Mouse (Mus musculus): ENCODE data around the gene Gm5485. TPM values are rescaled to one million over a fixed set of nuclear protein-coding genes. Genes with fewer than 3 reads are reported as not detected.

The Gm5485 gene
- polyA plus RNA-seq, 1 experiment from 2014 or later, result not detected

DNA sequence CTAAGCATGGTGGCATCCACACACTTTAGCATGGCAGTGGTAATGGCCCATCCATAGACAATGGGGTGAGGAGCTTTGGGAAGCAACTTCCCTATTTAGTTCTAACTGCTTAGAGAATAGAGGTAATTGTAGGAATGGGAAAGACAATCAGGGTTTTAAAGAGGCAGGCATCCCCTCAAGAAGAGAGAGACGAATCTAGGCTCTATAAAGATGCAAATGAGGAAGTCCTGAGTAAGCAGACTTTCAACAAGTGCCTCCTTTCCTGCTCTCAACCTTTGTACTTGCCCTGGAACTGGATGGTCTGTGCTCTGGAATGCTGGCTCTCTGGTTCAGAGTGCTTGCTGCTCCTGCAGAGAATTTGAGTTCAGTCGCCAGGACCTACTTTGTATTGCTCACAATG, 10.3 kb upstream of the Gm5485 start:
- H3K4me2 ChIP-seq (ENCODE audit: low read depth, low read length), result no peak overlapping the region
- H3K4me3 ChIP-seq (ENCODE audit: low read length), result no peak overlapping the region
- ATAC-seq (ENCODE audit: low read depth), result no peak
- H3K36me3 ChIP-seq (ENCODE audit: control insufficient read depth, insufficient read depth, low read length), result no peaks in the 10 kb centered on the region
- no peaks in the 10 kb centered on the region for H3K27me3 ChIP-seq (ENCODE audit: control insufficient read depth, insufficient read depth, low read depth, low read length)
- H3K9ac ChIP-seq (ENCODE audit: low read length), result no peak overlapping the region
- 31% methylated on average over 2 of the region's 2 CpGs for WGBS
- 0 out of 2 replicates have a peak, but pooled peaks cover 4% of the 10 kb centered on the region for H3K4me1 ChIP-seq (replicated peaks; ENCODE audit: control insufficient read depth, insufficient read depth, low read length)
- H3K27ac ChIP-seq (ENCODE audit: low read length), result no peak overlapping the region
- H3K9me3 ChIP-seq (ENCODE audit: control insufficient read depth, low read length), result no peaks in the 10 kb centered on the region

DNA sequence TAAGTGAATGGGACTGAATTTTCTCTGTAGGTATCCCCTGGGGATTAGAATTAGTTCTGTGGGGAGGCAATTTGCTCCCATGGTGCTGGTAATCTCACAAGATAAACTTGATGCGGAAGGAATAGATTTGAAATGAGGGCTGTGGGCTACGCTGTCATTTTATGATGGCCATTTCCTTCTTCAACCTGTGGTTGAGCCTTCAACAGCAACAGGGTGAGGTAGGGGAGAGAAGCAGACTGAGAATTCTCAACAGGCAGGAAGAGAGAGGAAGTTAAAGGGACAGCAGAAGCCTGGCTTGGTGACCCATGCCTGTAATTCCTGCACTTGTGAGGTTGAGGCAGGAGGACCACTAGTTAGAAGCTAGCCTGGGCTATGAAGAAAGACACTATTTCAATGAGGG, 6.8 kb upstream of the Gm5485 start:
- 0 out of 2 replicates have a peak, but pooled peaks cover 4% of the 10 kb centered on the region for H3K4me1 ChIP-seq (replicated peaks; ENCODE audit: control insufficient read depth, insufficient read depth, low read length)
- 66% methylated on average over 2 of the region's 2 CpGs for WGBS
- no peak overlapping the region for H3K4me2 ChIP-seq (ENCODE audit: low read depth, low read length)
- no peaks in the 10 kb centered on the region for H3K27me3 ChIP-seq (ENCODE audit: control insufficient read depth, insufficient read depth, low read depth, low read length)
- ATAC-seq (ENCODE audit: low read depth), result no peak
- no peaks in the 10 kb centered on the region for H3K9me3 ChIP-seq (ENCODE audit: control insufficient read depth, low read length)
- H3K9ac ChIP-seq (ENCODE audit: low read length), result no peak overlapping the region
- H3K27ac ChIP-seq (ENCODE audit: low read length), result peak overlapping the region; percentile 22; the same call in 1 of the 2 replicates
- no peak overlapping the region for H3K4me3 ChIP-seq (ENCODE audit: low read length)
- H3K36me3 ChIP-seq (ENCODE audit: control insufficient read depth, insufficient read depth, low read length), result no peaks in the 10 kb centered on the region

DNA sequence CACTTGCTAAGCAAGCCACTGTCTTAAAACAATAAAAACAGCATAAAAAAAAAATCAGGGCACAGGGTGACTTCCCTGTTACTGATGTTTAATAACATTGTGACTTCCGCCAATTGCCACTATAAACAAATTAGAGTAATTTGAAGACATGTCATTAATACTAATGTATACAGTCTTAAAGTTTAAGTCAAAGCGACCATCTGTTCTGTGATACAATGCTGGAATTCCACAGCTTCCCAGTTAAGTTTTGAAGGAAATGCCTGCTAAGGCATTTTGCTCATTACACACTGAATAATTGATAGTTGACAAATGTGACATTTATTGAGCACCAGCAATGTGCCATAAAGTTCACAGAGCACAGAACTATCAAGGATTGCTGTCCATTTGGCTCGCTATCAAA, 6.3 kb upstream of the Gm5485 start:
- ATAC-seq (ENCODE audit: low read depth), result peak; percentile 57
- Histone ChIP-seq H3K4me1 (replicated peaks; ENCODE audit: control insufficient read depth, insufficient read depth, low read length) (0 out of 2 replicates have a peak, but pooled peaks cover 4% of the 10 kb centered on the region), H3K9me3 (ENCODE audit: control insufficient read depth, low read length) (no peaks in the 10 kb centered on the region), H3K9ac (ENCODE audit: low read length) (no peak overlapping the region), H3K4me2 (ENCODE audit: low read depth, low read length) (no peak overlapping the region), H3K4me3 (ENCODE audit: low read length) (no peak overlapping the region), H3K27ac (ENCODE audit: low read length) (peak overlapping the region; percentile 22; the same call in 1 of the 2 replicates), H3K27me3 (ENCODE audit: control insufficient read depth, insufficient read depth, low read depth, low read length) (no peaks in the 10 kb centered on the region), H3K36me3 (ENCODE audit: control insufficient read depth, insufficient read depth, low read length) (no peaks in the 10 kb centered on the region)
- WGBS, result 38% methylated on average over 3 of the region's 3 CpGs

DNA sequence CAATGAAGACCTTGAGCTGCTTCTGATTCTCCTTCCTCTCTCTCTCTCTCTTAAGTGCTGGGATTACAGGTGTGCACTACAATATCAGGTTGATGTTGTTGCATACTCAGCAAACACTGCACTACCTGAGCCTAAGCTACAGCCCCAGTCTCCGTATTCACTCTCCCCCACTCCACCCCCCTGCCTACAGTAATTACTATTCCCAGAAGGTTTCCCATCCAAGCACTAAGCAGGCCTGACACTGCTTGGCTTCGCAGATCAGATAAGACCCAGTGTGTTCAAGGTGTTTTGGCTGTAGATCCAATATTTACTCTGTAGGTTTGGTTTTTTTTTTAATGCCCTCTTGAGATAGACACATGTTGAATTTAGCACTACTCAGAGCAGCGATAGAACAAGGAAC, 2.1 kb downstream of the Gm5485 start:
- H3K9me3 ChIP-seq (ENCODE audit: control insufficient read depth, low read length), result no peaks in the 10 kb centered on the region
- H3K27ac ChIP-seq (ENCODE audit: low read length), result peak overlapping the region; percentile 33; the same call in 1 of the 2 replicates
- peak overlapping the region; percentile 57 for H3K4me2 ChIP-seq (ENCODE audit: low read depth, low read length)
- H3K27me3 ChIP-seq (ENCODE audit: control insufficient read depth, insufficient read depth, low read depth, low read length), result no peaks in the 10 kb centered on the region
- no peaks in the 10 kb centered on the region for H3K36me3 ChIP-seq (ENCODE audit: control insufficient read depth, insufficient read depth, low read length)
- ATAC-seq (ENCODE audit: low read depth), result peak; percentile 93
- no peak overlapping the region; the same call in 1 of the 2 replicates for H3K4me3 ChIP-seq (ENCODE audit: low read length)
- peaks cover 13% of the 10 kb centered on the region; the same call in 1 of the 2 replicates for H3K4me1 ChIP-seq (replicated peaks; ENCODE audit: control insufficient read depth, insufficient read depth, low read length)
- H3K9ac ChIP-seq (ENCODE audit: low read length), result no peak overlapping the region
- WGBS, result 40% methylated on average over 3 of the region's 3 CpGs

DNA sequence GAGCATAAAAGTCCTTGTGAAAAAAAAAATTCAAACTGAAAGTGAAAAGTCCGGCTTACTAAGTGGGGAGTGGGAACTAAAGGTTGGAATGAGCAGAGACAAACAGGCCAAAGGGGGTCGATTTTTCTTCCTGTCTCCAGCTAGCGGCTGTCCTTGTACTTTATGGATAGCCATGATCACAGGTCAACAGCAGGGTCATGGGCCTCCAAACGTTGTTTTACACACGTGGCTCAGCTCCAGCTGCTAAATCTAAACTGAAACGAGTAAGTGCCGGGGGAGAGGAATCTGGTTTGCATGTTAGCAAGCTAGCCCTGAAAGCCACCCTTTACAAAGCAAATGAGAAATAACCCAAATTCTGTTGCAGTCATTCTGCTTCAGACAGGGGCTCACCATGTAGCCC, 2.6 kb downstream of the Gm5485 start:
- no peaks in the 10 kb centered on the region for H3K9me3 ChIP-seq (ENCODE audit: control insufficient read depth, low read length)
- ATAC-seq (ENCODE audit: low read depth), result peak; percentile 26; the same call in 1 of the 2 replicates

DNA sequence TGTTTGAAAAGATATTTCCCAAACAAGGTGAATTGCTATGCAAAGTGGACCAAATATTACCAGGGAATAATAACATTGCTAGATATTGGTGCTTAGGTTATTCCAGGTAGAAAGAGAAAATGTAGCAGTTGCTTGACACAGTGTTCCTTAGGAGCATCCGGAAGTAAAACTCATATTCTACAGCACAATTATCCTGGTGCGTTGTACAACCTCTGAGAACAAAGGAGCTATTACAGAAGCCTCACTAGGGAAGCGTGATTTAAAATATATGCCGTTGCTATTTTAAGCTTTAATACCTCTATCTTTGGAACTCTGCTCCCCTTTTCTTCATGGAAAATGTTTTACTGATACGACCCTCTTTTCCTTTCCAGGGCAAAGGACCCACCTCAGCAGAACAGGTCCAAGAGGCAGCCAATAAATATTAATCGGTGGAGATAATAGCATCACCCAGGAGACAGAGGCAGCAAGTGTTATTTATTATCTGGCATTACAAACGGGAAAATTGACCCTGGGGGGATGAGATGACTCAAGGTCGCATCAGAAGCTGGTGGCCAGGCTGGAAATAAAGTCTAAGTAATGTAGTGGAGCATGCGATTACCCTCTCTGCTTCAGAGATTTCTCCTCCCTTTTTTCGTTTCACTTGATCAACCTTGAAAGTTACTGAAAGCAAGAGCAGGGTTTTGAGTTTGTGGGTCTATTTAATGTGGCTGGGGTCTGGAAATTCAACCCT, 6.4 kb downstream of the Gm5485 start:
- Histone ChIP-seq H3K27me3 (ENCODE audit: control insufficient read depth, insufficient read depth, low read depth, low read length) (no peaks in the 10 kb centered on the region), H3K9ac (ENCODE audit: low read length) (no peak overlapping the region), H3K4me1 (replicated peaks; ENCODE audit: control insufficient read depth, insufficient read depth, low read length) (peaks cover 13% of the 10 kb centered on the region; the same call in 1 of the 2 replicates), H3K36me3 (ENCODE audit: control insufficient read depth, insufficient read depth, low read length) (no peaks in the 10 kb centered on the region), H3K4me3 (ENCODE audit: low read length) (no peak overlapping the region), H3K27ac (ENCODE audit: low read length) (no peak overlapping the region), H3K4me2 (ENCODE audit: low read depth, low read length) (no peak overlapping the region), H3K9me3 (ENCODE audit: control insufficient read depth, low read length) (no peaks in the 10 kb centered on the region)
- WGBS, result 74% methylated on average over 10 of the region's 10 CpGs
- no peak for ATAC-seq (ENCODE audit: low read depth)

More for the DNA sequence above, 2.6 kb downstream of the Gm5485 start:
- H3K27me3 ChIP-seq (ENCODE audit: control insufficient read depth, insufficient read depth, low read depth, low read length), result no peaks in the 10 kb centered on the region
- H3K4me1 ChIP-seq (replicated peaks; ENCODE audit: control insufficient read depth, insufficient read depth, low read length), result peaks cover 13% of the 10 kb centered on the region; the same call in 1 of the 2 replicates
- peak overlapping the region; percentile 34 for H3K4me3 ChIP-seq (ENCODE audit: low read length)
- peak overlapping the region; percentile 22; the same call in 1 of the 2 replicates for H3K27ac ChIP-seq (ENCODE audit: low read length)
- H3K9ac ChIP-seq (ENCODE audit: low read length), result peak overlapping the region; percentile 48
- H3K36me3 ChIP-seq (ENCODE audit: control insufficient read depth, insufficient read depth, low read length), result no peaks in the 10 kb centered on the region
- peak overlapping the region; percentile 57 for H3K4me2 ChIP-seq (ENCODE audit: low read depth, low read length)
- WGBS, result 8% methylated on average over 7 of the region's 7 CpGs

DNA sequence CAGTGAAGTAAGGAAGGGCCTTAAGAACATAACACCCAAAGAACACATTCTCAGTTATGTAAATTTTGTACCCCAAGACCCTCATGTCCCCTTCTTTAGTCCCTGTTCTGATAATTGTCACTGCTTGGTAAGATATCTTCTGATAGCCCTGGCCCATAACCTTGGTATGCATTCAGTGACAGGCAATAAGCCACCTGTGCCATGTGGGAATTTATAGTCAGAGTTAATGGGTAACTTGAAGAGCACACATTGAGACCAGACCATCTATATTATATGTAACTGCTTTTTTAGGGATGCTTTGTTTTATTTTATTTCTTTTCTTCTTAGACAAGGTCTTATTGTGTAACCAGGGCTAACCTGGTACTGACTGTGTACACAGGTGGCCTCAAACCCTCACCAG, 8.2 kb downstream of the Gm5485 start:
- H3K36me3 ChIP-seq (ENCODE audit: control insufficient read depth, insufficient read depth, low read length), result no peaks in the 10 kb centered on the region

DNA sequence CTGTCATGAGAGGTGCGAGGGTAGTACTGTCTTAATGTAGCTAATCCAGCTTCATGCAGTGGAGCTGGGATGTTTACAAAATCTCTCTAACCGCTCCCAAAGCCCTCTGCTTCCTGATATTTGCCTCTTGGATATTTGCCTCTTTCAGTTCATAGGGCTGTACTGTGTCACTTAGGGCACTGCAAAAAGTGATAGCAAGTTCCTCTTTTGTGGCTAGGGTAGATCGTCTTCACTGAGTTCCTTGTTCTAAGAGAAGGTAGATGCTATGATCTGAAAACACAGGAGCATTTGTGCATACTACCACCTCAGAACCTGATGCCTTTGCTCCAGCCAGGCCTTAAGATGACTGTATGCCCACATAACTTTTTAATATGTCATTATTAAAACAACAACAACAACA, 8.8 kb downstream of the Gm5485 start:
- Histone ChIP-seq H3K4me3 (ENCODE audit: low read length) (no peak overlapping the region), H3K4me1 (replicated peaks; ENCODE audit: control insufficient read depth, insufficient read depth, low read length) (no peaks in the 10 kb centered on the region), H3K4me2 (ENCODE audit: low read depth, low read length) (no peak overlapping the region), H3K9me3 (ENCODE audit: control insufficient read depth, low read length) (no peaks in the 10 kb centered on the region), H3K36me3 (ENCODE audit: control insufficient read depth, insufficient read depth, low read length) (no peaks in the 10 kb centered on the region), H3K27me3 (ENCODE audit: control insufficient read depth, insufficient read depth, low read depth, low read length) (no peaks in the 10 kb centered on the region), H3K27ac (ENCODE audit: low read length) (no peak overlapping the region), H3K9ac (ENCODE audit: low read length) (no peak overlapping the region)
- 60% methylated on average over 3 of the region's 3 CpGs for WGBS
- no peak for ATAC-seq (ENCODE audit: low read depth)

More for the DNA sequence above, 8.2 kb downstream of the Gm5485 start:
- no peak overlapping the region for H3K27ac ChIP-seq (ENCODE audit: low read length)
- no peak overlapping the region for H3K9ac ChIP-seq (ENCODE audit: low read length)
- no peak for ATAC-seq (ENCODE audit: low read depth)
- no peak overlapping the region for H3K4me3 ChIP-seq (ENCODE audit: low read length)
- no peak overlapping the region for H3K4me2 ChIP-seq (ENCODE audit: low read depth, low read length)
- H3K27me3 ChIP-seq (ENCODE audit: control insufficient read depth, insufficient read depth, low read depth, low read length), result no peaks in the 10 kb centered on the region
- no peaks in the 10 kb centered on the region for H3K9me3 ChIP-seq (ENCODE audit: control insufficient read depth, low read length)
- no peaks in the 10 kb centered on the region for H3K4me1 ChIP-seq (replicated peaks; ENCODE audit: control insufficient read depth, insufficient read depth, low read length)

DNA sequence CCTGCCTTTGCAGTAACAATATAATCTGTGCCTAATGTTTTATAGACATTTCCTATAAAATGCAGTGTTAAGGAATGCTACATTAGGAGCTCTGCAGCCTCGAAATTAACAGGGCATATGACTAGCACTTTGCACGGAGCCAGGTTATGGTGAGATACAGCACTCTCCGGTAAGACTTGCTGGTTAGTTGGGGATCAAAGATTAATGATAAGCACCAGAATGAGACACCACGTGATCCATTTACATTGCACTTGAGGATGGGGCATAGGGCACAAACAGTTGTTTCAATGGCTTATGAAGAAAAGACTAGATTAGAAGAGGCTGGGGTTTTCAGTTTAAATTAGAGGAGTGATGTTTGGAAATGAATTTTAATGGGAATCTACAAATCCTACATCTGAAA, 9.3 kb downstream of the Gm5485 start:
- no peak for ATAC-seq (ENCODE audit: low read depth)
- H3K27me3 ChIP-seq (ENCODE audit: control insufficient read depth, insufficient read depth, low read depth, low read length), result no peaks in the 10 kb centered on the region
- no peak overlapping the region for H3K9ac ChIP-seq (ENCODE audit: low read length)
- H3K4me2 ChIP-seq (ENCODE audit: low read depth, low read length), result no peak overlapping the region
- H3K9me3 ChIP-seq (ENCODE audit: control insufficient read depth, low read length), result no peaks in the 10 kb centered on the region
- H3K27ac ChIP-seq (ENCODE audit: low read length), result no peak overlapping the region
- H3K36me3 ChIP-seq (ENCODE audit: control insufficient read depth, insufficient read depth, low read length), result no peaks in the 10 kb centered on the region
- H3K4me3 ChIP-seq (ENCODE audit: low read length), result no peak overlapping the region
- H3K4me1 ChIP-seq (replicated peaks; ENCODE audit: control insufficient read depth, insufficient read depth, low read length), result no peaks in the 10 kb centered on the region
- 61% methylated on average over 4 of the region's 4 CpGs for WGBS
